Mouse (Mus musculus) thymus, adult 2 months (tissue): ENCODE measurements at regions not wholly inside any gene's neighbourhood (a gene's known extent, or its start where the extent isn't known, plus 50 kb on each side); places are given as distances from the start of the nearest gene placed in this dataset.

ENCODE experiments used
- CTCF ChIP-seq: fragments of 200-500 bp; IDR thresholded peaks from 2 replicates; pipeline ENCODE4 v1.5.1; 2012; ENCODE audit warnings: mild to moderate bottlenecking, control low read depth, low read length, moderate library complexity, borderline replicate concordance; ENCODE audit not compliant: control insufficient read depth, poor library complexity, insufficient read depth; ENCODE audit errors: extremely low read depth
- POLR2A ChIP-seq: fragments of 200-500 bp; IDR thresholded peaks from 2 replicates; pipeline ENCODE4 v1.6.1; 2012; ENCODE audit warnings: mild to moderate bottlenecking, low read length, control low read depth, moderate library complexity; ENCODE audit not compliant: control insufficient read depth, poor library complexity, insufficient read depth; ENCODE audit errors: extremely low read depth

DNA sequence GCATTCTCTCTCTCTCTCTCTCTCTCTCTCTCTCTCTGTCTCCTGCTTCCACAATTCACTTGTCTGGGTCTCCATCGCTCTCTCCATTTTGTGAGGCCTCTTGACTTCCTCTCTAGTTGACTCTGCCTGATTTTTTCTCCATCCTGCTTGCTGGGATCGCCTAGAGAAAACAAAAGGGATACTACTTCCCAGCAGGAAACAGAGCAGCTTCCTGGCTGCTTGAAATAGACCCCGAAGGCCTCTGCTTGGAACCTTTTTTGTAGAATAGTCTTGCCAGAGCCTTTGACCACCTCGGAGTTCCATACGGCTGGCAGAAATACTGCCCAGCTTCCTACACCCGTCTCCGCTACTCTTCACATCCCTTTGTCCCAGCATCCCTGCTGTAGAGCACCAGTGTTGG is 210.7 kb downstream of the Zfp36l1 start:
- TF ChIP-seq CTCF (no peak), POLR2A (no peak)
